Mouse (Mus musculus) thymus, postnatal 4 days (tissue): ENCODE results near the gene Myom3.

Experiments
- DNase-seq: peaks from one replicate; pipeline ENCODE4 v3.0.0; 2021

The Myom3 gene

GRCm38 (mm10) chr4:135816905-135817622, 57.5 kb downstream of the Myom3 start:
- DNase-seq = peak; percentile 68

DNA sequence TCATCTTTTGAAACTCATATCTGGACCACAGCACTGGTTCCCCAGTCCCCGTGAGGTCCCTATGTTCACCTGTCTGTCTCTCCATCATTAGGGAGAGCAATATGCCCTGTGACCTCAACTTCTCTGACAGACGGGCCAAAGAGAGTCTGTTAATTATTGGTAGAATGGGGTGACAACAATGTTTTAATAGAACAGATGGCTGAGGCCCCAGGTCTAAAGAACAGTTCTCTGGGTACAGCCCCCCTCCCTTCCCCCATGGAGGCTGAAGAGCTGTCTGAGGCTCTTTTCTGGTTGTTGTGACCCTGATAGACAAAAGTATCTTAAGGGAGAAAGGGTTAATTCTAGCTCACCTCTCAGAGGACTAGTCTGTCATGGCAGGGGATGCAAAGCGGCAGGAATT, 58.9 kb downstream of the Myom3 start:
- DNase-seq = no peak

- DNase-seq = no peak
These were observed 60.5 kb downstream of the Myom3 start for GRCm38 (mm10) chr4:135819826-135820526.

- DNase-seq = no peak
These were observed 62.3 kb downstream of the Myom3 start for GRCm38 (mm10) chr4:135821772-135822171.

DNA sequence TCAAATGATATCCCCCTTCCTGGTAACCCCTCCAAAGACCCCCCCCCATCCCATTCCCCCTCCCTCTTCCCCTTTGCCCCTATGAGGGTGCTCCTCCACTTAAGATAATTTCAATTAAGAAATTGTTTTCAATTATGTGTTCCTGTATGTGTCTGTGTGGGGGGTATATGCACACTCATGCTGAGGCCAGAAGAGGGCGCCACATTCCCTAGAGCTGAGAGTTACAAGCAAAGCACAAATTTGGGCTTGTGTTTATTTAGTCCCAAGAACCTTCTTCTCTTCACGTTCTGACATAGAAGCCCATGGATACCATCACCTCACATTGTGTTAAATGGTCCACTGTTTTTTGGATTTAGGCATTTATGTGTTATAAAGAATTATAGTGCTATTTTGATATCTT, 63.8 kb downstream of the Myom3 start:
- peak; percentile 80 for DNase-seq

GRCm38 (mm10) chr4:135824254-135824653, 64.7 kb downstream of the Myom3 start:
- no peak for DNase-seq

GRCm38 (mm10) chr4:135828491-135828890, 69.0 kb downstream of the Myom3 start:
- DNase-seq = no peak

- no peak for DNase-seq
These were observed 72.6 kb downstream of the Myom3 start for GRCm38 (mm10) chr4:135832070-135832469.

DNA sequence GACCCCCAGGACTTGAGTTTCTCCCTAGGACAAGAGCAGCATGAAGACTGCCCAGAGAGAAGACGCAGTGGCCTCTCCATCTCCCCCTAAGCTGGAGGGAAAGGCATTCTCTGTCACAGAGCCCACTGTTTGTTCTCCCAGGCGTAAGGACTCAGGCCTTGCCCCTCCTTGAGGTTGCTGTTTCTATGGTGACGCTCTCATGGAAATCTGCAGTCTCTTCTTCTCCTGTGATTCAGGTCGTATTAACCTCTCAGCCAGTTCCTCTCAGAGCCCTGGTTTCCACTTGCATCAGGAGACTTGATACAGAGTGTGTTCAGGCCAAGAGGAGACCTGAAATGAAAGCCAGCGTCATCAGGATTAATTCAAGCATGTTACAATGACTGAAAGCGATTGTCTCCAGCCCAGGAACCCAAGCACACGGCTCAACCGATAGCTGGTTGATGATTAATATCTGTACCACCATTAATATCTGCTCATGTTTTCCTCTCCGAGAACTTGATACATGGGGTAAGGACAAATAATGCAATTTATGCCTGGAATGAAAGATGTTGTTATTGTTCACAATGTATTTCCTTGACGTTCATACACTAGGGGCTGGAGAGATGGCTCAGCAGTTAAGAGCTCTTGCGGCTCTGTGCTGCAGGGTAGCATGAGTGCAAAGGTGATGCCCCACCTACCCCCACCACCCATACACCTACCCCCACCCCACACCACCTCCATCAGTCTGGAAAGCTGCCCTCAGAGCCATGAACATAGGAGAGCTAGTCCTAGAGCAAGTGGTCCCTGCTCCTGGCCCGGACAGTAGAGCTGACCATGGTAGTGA, 74.0 kb downstream of the Myom3 start:
- no peak for DNase-seq

DNA sequence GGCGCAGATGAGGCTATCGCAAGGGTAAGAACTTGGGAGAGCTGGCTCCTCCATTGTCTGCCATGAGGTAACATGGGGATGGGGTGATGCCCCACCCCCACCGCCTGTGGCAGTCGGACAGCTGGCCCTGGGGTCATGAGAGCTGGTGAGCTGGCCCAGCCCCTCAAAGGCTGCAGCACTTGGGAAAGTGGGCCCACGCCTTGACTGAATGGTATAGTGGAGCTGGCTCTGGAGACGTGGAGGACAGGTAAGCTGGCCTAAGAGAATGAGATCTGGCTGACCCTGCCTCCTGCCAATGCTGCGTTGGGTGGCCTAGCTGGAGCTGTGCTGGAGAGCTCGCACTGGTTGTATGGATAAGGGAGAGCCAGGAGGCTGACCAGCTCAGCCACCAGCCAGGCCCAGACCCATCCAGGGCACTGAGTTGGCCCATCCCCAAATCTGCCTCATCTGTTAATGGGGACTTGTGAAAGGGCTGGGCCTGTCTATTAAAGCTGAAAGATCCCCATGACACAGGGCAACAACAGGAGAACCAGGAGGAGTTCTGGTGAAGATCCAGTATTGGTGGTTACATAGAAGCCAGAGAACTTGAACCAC, 74.7 kb downstream of the Myom3 start:
- DNase-seq = no peak

DNA sequence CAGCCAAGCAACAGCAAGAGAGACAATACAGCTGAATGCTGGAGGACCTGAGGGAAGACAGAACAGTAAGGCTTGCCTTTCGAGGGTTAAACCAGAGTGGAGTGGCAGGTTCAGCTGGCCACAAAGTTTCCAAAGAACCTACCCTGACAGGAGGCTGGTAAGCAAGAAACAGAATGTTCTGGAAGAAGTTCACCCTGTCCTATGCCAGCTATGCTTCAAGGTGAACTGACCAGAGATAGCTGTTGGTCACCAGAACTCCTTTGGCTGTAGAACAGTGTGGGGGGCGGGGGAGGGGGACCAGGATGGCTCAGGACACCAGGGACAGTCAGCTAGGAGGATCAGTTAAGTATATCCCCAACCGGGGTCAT, 79.4 kb downstream of the Myom3 start:
- DNase-seq = no peak

- DNase-seq = no peak
These were observed 79.9 kb downstream of the Myom3 start for GRCm38 (mm10) chr4:135839293-135840011.

GRCm38 (mm10) chr4:135844400-135844799, 84.9 kb downstream of the Myom3 start:
- DNase-seq = no peak

GRCm38 (mm10) chr4:135847581-135847980, 88.1 kb downstream of the Myom3 start:
- DNase-seq = no peak

DNA sequence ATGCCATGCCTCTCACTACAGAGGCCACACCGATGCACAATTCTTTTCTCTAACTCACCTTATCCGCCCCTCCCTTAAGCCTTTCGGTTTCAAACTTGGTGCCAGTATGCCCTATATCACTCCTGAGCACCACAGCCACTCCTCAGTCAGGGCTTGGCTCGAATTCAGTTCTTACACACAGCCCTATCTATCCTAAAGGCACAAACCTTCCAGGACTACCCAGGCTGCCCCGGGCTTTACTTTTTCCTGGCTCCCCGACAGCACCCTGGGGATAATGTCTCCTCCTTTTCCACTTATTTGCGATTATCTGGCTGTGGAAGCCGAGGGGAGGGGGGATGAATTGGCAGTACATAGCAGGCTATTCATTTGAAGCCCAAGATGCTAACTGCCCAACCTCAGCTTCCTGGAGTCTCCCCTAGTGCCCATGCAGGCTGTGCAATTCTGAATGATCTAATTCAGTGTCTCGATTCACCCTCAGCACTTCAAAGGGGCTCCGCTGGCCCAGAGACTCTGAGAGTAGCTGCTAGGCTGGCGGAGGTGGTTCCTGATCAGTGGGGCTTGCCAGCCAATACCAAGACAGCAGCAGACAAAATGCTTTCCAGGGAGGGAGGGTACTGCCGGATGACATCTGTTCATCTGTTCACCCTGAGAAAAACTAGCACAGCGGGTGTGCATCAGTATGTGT, 91.0 kb downstream of the Myom3 start:
- peak; percentile 57 for DNase-seq

GRCm38 (mm10) chr4:135851942-135852341, 92.4 kb downstream of the Myom3 start:
- DNase-seq = no peak

DNA sequence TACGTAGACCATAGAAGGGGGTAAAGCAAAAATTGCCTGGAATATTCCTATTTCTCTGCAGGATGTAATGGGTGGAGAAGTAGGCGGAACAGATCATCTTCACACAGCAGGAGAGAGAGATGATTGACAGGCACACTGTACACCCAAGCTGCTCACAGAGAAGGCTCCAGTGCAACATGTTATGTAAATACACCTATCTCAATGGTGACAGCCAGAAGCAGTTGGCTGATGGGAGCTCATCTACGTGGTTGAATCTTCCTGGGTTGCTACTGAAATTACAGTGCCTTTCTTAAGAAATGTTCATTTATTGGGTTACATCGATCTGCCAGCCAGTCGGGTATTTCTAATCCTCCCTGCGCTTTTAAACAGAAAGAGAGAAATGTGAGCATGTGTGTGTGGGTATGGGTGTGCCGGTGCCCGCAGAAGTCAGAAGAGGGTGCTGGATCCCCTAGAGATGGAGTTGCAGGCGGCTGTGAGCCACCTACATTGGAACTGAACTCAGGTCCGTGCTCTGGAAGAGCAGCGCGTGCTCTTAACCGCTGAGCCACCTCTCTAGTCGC, 94.6 kb downstream of the Myom3 start:
- no peak for DNase-seq

DNA sequence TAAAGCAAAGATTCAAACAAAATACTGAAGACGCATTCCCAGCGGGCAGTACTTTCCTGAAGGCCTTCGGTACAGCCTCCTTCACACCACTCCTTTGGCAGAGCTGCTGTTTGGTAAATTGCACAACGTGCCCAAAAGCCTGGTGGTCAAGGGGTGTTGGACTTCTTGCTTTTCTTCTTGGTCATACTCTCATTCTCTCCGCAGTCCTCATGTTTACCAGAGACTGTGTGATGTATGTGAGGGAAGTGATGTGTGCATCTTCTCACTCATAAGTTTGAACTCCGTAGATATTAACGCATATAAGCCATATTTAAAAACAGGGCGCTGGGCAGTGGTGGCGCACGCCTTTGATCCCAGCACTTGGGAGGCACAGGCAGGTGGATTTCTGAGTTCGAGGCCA, 95.1 kb downstream of the Myom3 start:
- DNase-seq = no peak

DNA sequence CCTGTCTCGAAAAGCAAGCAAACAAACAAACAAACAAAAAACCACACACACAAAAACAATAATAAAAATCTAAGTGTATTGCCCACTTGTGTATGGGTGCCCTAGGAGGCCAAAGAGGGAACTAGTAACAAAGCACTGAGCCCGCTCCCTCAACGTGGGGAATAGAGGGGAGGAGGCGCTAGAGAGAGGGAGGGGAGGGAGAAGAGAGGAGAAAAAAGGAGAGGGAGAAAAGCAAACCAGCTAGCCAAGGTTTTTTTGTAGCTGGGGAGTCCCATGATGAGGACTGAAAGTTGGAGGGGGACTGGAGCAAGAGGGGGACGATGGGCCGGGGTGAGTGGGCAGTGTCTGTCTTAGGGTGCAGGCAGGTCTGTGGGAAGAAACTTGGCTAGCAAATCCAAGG, 95.6 kb downstream of the Myom3 start:
- peak; percentile 38 for DNase-seq

- peak; percentile 97 for DNase-seq
These were observed 96.2 kb downstream of the Myom3 start, which contains the start of gene Srsf10 for GRCm38 (mm10) chr4:135855536-135856222. Gene Srsf10, plus strand, starts transcription at chr4:135855747.
